Mouse (Mus musculus): ENCODE results near the gene Plxnb2. TPM values are rescaled to one million over a fixed set of nuclear protein-coding genes. Genes with fewer than 3 reads are reported as not detected.

The Plxnb2 gene
- polyA plus RNA-seq, 2 experiments = 170 to 212 TPM

GRCm38 (mm10) chr15:89141443-89141842, 39.1 kb downstream of the Plxnb2 start:
- H3K27ac ChIP-seq (replicated peaks; ENCODE audit: low read depth, low read length) = no peak overlapping the region
- peaks cover 15% of the 10 kb centered on the region; the same call in 1 of the 2 replicates for H3K4me1 ChIP-seq (ENCODE audit: control insufficient read depth, insufficient read depth, low read length)
- DNase-seq (ENCODE audit: low spot score) (no peak), ATAC-seq (ENCODE audit: low FRiP score, low read depth) (no peak)
- peaks cover 24% of the 10 kb centered on the region for H3K27me3 ChIP-seq (ENCODE audit: control insufficient read depth, insufficient read depth, low read length)
- no peak overlapping the region for H3K4me2 ChIP-seq (replicated peaks; ENCODE audit: low read depth, low read length, severe bottlenecking)
- H3K36me3 ChIP-seq (ENCODE audit: control insufficient read depth, insufficient read depth, low read length) = no peaks in the 10 kb centered on the region
- H3K9ac ChIP-seq (ENCODE audit: low read depth, low read length, severe bottlenecking) = no peak overlapping the region
- WGBS = 15% methylated on average over 5 of the region's 5 CpGs
- H3K9me3 ChIP-seq (ENCODE audit: control insufficient read depth, low read length) = no peaks in the 10 kb centered on the region
- no peak for TF ChIP-seq POLR2A (IDR thresholded peaks at IDR 0.05; ENCODE audit: borderline replicate concordance, extremely low read depth, insufficient read depth, insufficient read length)
- H3K4me3 ChIP-seq (replicated peaks; ENCODE audit: low read length) = no peak overlapping the region

- Histone ChIP-seq H3K9ac (ENCODE audit: low read depth, low read length, severe bottlenecking) (peak within 1 kb of the TSS; percentile 47), H3K4me3 (replicated peaks; ENCODE audit: low read length) (peak within 1 kb of the TSS; percentile 49), H3K9me3 (ENCODE audit: control insufficient read depth, low read length) (no peaks in the 10 kb centered on the region), H3K27me3 (ENCODE audit: control insufficient read depth, insufficient read depth, low read length) (peaks cover 18% of the 10 kb centered on the region), H3K4me1 (ENCODE audit: control insufficient read depth, insufficient read depth, low read length) (peaks cover 10% of the 10 kb centered on the region; the same call in 1 of the 2 replicates), H3K27ac (replicated peaks; ENCODE audit: low read depth, low read length) (no peak within 1 kb of the TSS), H3K4me2 (replicated peaks; ENCODE audit: low read depth, low read length, severe bottlenecking) (peak within 1 kb of the TSS; percentile 95), H3K36me3 (ENCODE audit: control insufficient read depth, insufficient read depth, low read length) (no peaks in the 10 kb centered on the region)
- TF ChIP-seq POLR2A (IDR thresholded peaks at IDR 0.05; ENCODE audit: borderline replicate concordance, extremely low read depth, insufficient read depth, insufficient read length) = no peak
- DNase-seq (ENCODE audit: low spot score) (no peak), ATAC-seq (ENCODE audit: low FRiP score, low read depth) (peak; percentile 39; the same call in 1 of the 2 replicates)
- 1% methylated on average over 20 of the region's 21 CpGs for WGBS
Observed at GRCm38 (mm10) chr15:89140659-89141252, 39.8 kb downstream of the Plxnb2 start, which contains the start of gene Mapk12. Gene Mapk12 (minus strand): TSS chr15:89140703.

- ATAC-seq (ENCODE audit: low FRiP score, low read depth) = peak; percentile 11; the same call in 1 of the 2 replicates
- Histone ChIP-seq H3K4me2 (replicated peaks; ENCODE audit: low read depth, low read length, severe bottlenecking) (peak overlapping the region; percentile 95), H3K4me3 (replicated peaks; ENCODE audit: low read length) (peak overlapping the region; percentile 49), H3K27ac (replicated peaks; ENCODE audit: low read depth, low read length) (no peak overlapping the region), H3K27me3 (ENCODE audit: control insufficient read depth, insufficient read depth, low read length) (peaks cover 18% of the 10 kb centered on the region), H3K4me1 (ENCODE audit: control insufficient read depth, insufficient read depth, low read length) (peaks cover 10% of the 10 kb centered on the region; the same call in 1 of the 2 replicates), H3K36me3 (ENCODE audit: control insufficient read depth, insufficient read depth, low read length) (no peaks in the 10 kb centered on the region), H3K9ac (ENCODE audit: low read depth, low read length, severe bottlenecking) (peak overlapping the region; percentile 47), H3K9me3 (ENCODE audit: control insufficient read depth, low read length) (no peaks in the 10 kb centered on the region)
- DNase-seq (ENCODE audit: low spot score) = no peak
- under 1% methylated on average over 51 of the region's 53 CpGs for WGBS
- no peak for TF ChIP-seq POLR2A (IDR thresholded peaks at IDR 0.05; ENCODE audit: borderline replicate concordance, extremely low read depth, insufficient read depth, insufficient read length)
Observed at GRCm38 (mm10) chr15:89140048-89140658, 40.4 kb downstream of the Plxnb2 start.

- H3K4me2 ChIP-seq (replicated peaks; ENCODE audit: low read depth, low read length, severe bottlenecking) = no peak overlapping the region
- no peak for ATAC-seq (ENCODE audit: low FRiP score, low read depth)
- no peak for DNase-seq (ENCODE audit: low spot score)
- peaks cover 18% of the 10 kb centered on the region for H3K27me3 ChIP-seq (ENCODE audit: control insufficient read depth, insufficient read depth, low read length)
- no peaks in the 10 kb centered on the region for H3K36me3 ChIP-seq (ENCODE audit: control insufficient read depth, insufficient read depth, low read length)
- H3K27ac ChIP-seq (replicated peaks; ENCODE audit: low read depth, low read length) = no peak overlapping the region
- WGBS = 97% methylated on average over 6 of the region's 6 CpGs
- peaks cover 10% of the 10 kb centered on the region; the same call in 1 of the 2 replicates for H3K4me1 ChIP-seq (ENCODE audit: control insufficient read depth, insufficient read depth, low read length)
- no peak overlapping the region for H3K9ac ChIP-seq (ENCODE audit: low read depth, low read length, severe bottlenecking)
- no peaks in the 10 kb centered on the region for H3K9me3 ChIP-seq (ENCODE audit: control insufficient read depth, low read length)
- no peak overlapping the region for H3K4me3 ChIP-seq (replicated peaks; ENCODE audit: low read length)
- TF ChIP-seq POLR2A (IDR thresholded peaks at IDR 0.05; ENCODE audit: borderline replicate concordance, extremely low read depth, insufficient read depth, insufficient read length) = no peak
Observed at GRCm38 (mm10) chr15:89138531-89138930, 42.1 kb downstream of the Plxnb2 start.

GRCm38 (mm10) chr15:89138046-89138405, 42.6 kb downstream of the Plxnb2 start:
- no peak overlapping the region for H3K27ac ChIP-seq (replicated peaks; ENCODE audit: low read depth, low read length)
- peaks cover 18% of the 10 kb centered on the region for H3K27me3 ChIP-seq (ENCODE audit: control insufficient read depth, insufficient read depth, low read length)
- ATAC-seq (ENCODE audit: low FRiP score, low read depth) = no peak
- H3K4me3 ChIP-seq (replicated peaks; ENCODE audit: low read length) = no peak overlapping the region
- WGBS = 89% methylated on average over 7 of the region's 7 CpGs
- H3K4me2 ChIP-seq (replicated peaks; ENCODE audit: low read depth, low read length, severe bottlenecking) = no peak overlapping the region
- no peak for DNase-seq (ENCODE audit: low spot score)
- no peak overlapping the region for H3K9ac ChIP-seq (ENCODE audit: low read depth, low read length, severe bottlenecking)
- TF ChIP-seq POLR2A (IDR thresholded peaks at IDR 0.05; ENCODE audit: borderline replicate concordance, extremely low read depth, insufficient read depth, insufficient read length) = no peak
- H3K4me1 ChIP-seq (ENCODE audit: control insufficient read depth, insufficient read depth, low read length) = peaks cover 10% of the 10 kb centered on the region; the same call in 1 of the 2 replicates
- no peaks in the 10 kb centered on the region for H3K36me3 ChIP-seq (ENCODE audit: control insufficient read depth, insufficient read depth, low read length)
- H3K9me3 ChIP-seq (ENCODE audit: control insufficient read depth, low read length) = no peaks in the 10 kb centered on the region
